Mouse (Mus musculus): ENCODE measurements around the gene Zfp874b.
"Not testable (repeated sequence)": the region's sequence is repeated elsewhere in the genome, so short reads cannot be mapped to it uniquely, and the experiment has no call there.

GRCm38 (mm10) chr13:67425699-67426098 lies 58.4 kb downstream of the Zfp874b start:
- not testable (repeated sequence) for TF ChIP-seq CTCF (IDR thresholded peaks at IDR 0.05; ENCODE audit: low read depth); EP300 (optimal IDR thresholded peaks at IDR 0.05)

Data from stomach, postnatal 0 days (tissue).